16 mouse cellular contexts compared by ENCODE assay signal in the genomic region with DNA sequence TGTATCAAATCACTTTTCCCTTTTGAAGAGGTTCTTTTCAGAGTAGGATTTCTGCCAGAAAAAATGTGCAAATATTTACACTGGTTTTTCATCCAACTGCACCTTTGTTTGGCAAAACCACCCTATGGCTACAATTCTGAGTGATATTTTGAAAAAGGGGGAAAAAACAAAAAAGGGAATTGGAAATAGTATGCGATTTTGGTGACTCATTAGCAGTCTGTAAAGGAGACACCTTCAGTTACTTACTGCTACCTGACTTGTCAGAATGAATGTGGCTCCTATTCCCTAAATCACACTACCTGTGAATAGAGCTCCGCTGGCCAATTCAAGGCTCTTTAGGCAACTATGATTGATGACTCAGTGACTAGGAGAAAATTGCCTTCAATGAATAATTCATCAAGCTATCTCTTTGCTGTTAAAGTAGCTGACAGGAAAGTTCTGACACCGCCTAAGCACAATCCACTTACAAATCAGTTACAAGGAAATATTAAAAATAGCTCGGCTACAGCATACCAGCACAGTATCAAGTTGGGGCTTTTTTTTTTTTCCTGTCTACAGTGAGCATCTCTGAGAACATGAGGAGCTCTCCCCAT.
DNase-seq lines count a peak whose midpoint lies in the region; ATAC-seq lines count a peak whose summit lies in the region.
"Had no signal": no experiment of that assay in that cellular context is flagged by ENCODE, and none has a peak within 500 bp of the region (broad histone marks: within the 10 kb centered on the region; RNA-seq: fewer than 3 reads in every experiment).

No protein-coding gene starts in this region.

- H3K36me3 ChIP-seq in forebrain, embryonic 12.5 days (replicated peaks) = no peaks in the 10 kb centered on the region
- H3K36me3 ChIP-seq in hindbrain, embryonic 12.5 days = no peaks in the 10 kb centered on the region
- H3K36me3 ChIP-seq in midbrain, embryonic 16.5 days (ENCODE audit: control insufficient read depth, insufficient read depth, low read length) = no peaks in the 10 kb centered on the region
- H3K36me3 ChIP-seq: heart, embryonic 13.5 days; kidney, embryonic 15.5 days; limb, embryonic 12.5 days; stomach, embryonic 15.5 days had no signal

- WGBS in forebrain, embryonic 12.5 days = 19% methylated on average over 4 of the region's 4 CpGs
- 30% methylated on average over 4 of the region's 4 CpGs for WGBS in hindbrain, embryonic 12.5 days
- 38% methylated on average over 4 of the region's 4 CpGs for WGBS in midbrain, embryonic 16.5 days

- ATAC-seq in forebrain, embryonic 12.5 days (ENCODE audit: low FRiP score) = peak; percentile 67; the same call in 1 of the 2 replicates
- ATAC-seq in hindbrain, embryonic 12.5 days (ENCODE audit: low FRiP score) = peak; percentile 78
- peak; percentile 92 for ATAC-seq in midbrain, embryonic 16.5 days
- ATAC-seq in erythroblast, adult 5-6 weeks (replicated peaks; ENCODE audit: low FRiP score, poor library complexity, severe bottlenecking) = no peak
- ATAC-seq: CD4-positive, CD25-positive, alpha-beta regulatory T cell, adult 4 months; liver, postnatal 0 days had no signal

- H3K27me3 ChIP-seq in forebrain, embryonic 12.5 days = no peaks in the 10 kb centered on the region
- H3K27me3 ChIP-seq in hindbrain, embryonic 12.5 days = no peaks in the 10 kb centered on the region
- H3K27me3 ChIP-seq in midbrain, embryonic 16.5 days (ENCODE audit: control insufficient read depth, insufficient read depth, low read depth, low read length) = no peaks in the 10 kb centered on the region
- H3K27me3 ChIP-seq: heart, embryonic 13.5 days; kidney, embryonic 15.5 days; limb, embryonic 12.5 days; megakaryocyte, embryonic 14.5 days; stomach, embryonic 15.5 days had no signal

- no peak overlapping the region for H3K9ac ChIP-seq in forebrain, embryonic 12.5 days
- no peak overlapping the region for H3K9ac ChIP-seq in hindbrain, embryonic 12.5 days
- H3K9ac ChIP-seq in midbrain, embryonic 16.5 days (ENCODE audit: low read depth, low read length) = no peak overlapping the region
- H3K9ac ChIP-seq: heart, embryonic 13.5 days; kidney, embryonic 15.5 days; limb, embryonic 12.5 days; liver, postnatal 0 days; stomach, embryonic 15.5 days had no signal

- H3K4me2 ChIP-seq in forebrain, embryonic 12.5 days = no peak overlapping the region
- no peak overlapping the region for H3K4me2 ChIP-seq in hindbrain, embryonic 12.5 days (replicated peaks)
- no peak overlapping the region for H3K4me2 ChIP-seq in midbrain, embryonic 16.5 days (ENCODE audit: low read length)
- H3K4me2 ChIP-seq: heart, embryonic 13.5 days; kidney, embryonic 15.5 days; limb, embryonic 12.5 days; stomach, embryonic 15.5 days had no signal

- peak; percentile 22 to 24 for DNase-seq in layer of hippocampus, postnatal 14 days (ENCODE audit: low spot score in 2 of 2)
- no peak for DNase-seq in layer of hippocampus, adult 9-10 months (ENCODE audit: low spot score)
- no peak for DNase-seq in thymus, postnatal 25 days
- DNase-seq: cerebellum, postnatal 14 days; gastrocnemius, postnatal 10 days; liver, postnatal 0 days had no signal

- H3K9me3 ChIP-seq in forebrain, embryonic 12.5 days = no peaks in the 10 kb centered on the region
- H3K9me3 ChIP-seq in hindbrain, embryonic 12.5 days (replicated peaks) = no peaks in the 10 kb centered on the region
- no peaks in the 10 kb centered on the region for H3K9me3 ChIP-seq in midbrain, embryonic 16.5 days (replicated peaks; ENCODE audit: control insufficient read depth, low read length, poor library complexity, severe bottlenecking)
- H3K9me3 ChIP-seq: heart, embryonic 13.5 days; kidney, embryonic 15.5 days; limb, embryonic 12.5 days; megakaryocyte, embryonic 14.5 days; stomach, embryonic 15.5 days had no signal

- H3K4me3 ChIP-seq in forebrain, embryonic 12.5 days (replicated peaks) = no peak overlapping the region
- no peak overlapping the region for H3K4me3 ChIP-seq in hindbrain, embryonic 12.5 days
- H3K4me3 ChIP-seq in midbrain, embryonic 16.5 days (ENCODE audit: low read depth, low read length) = no peak overlapping the region
- H3K4me3 ChIP-seq: heart, embryonic 13.5 days; kidney, embryonic 15.5 days; limb, embryonic 12.5 days; megakaryocyte, embryonic 14.5 days; stomach, embryonic 15.5 days had no signal

- peak overlapping the region; percentile 74 for H3K27ac ChIP-seq in forebrain, embryonic 12.5 days
- peak overlapping the region; percentile 45 for H3K27ac ChIP-seq in hindbrain, embryonic 12.5 days
- no peak overlapping the region for H3K27ac ChIP-seq in midbrain, embryonic 16.5 days (ENCODE audit: low read length)
- H3K27ac ChIP-seq: heart, embryonic 13.5 days; kidney, embryonic 15.5 days; limb, embryonic 12.5 days; stomach, embryonic 15.5 days had no signal

- H3K4me1 ChIP-seq in forebrain, embryonic 12.5 days = peaks cover 13% of the 10 kb centered on the region
- 0 out of 2 replicates have a peak, but pooled peaks cover 8% of the 10 kb centered on the region for H3K4me1 ChIP-seq in hindbrain, embryonic 12.5 days
- peaks cover 9% of the 10 kb centered on the region for H3K4me1 ChIP-seq in midbrain, embryonic 16.5 days (ENCODE audit: control insufficient read depth, insufficient read depth, low read length)
- H3K4me1 ChIP-seq: heart, embryonic 13.5 days; kidney, embryonic 15.5 days; limb, embryonic 12.5 days; megakaryocyte, embryonic 14.5 days; stomach, embryonic 15.5 days had no signal

Comparison
In these comparisons a context has a peak if more than half of its experiments do, and no peak if none do; other contexts are left out.
1. DNase-seq: peak in layer of hippocampus, postnatal 14 days (2 of 2); none in layer of hippocampus, adult 9-10 months (single experiment) and thymus, postnatal 25 days (single experiment).